Mouse (Mus musculus): ENCODE results near the gene Gan. TPM values are rescaled to one million over a fixed set of nuclear protein-coding genes. Genes with fewer than 3 reads are reported as not detected.

The Gan gene
- polyA plus RNA-seq, 1 experiment from 2014 or later: 0.98 TPM

DNA sequence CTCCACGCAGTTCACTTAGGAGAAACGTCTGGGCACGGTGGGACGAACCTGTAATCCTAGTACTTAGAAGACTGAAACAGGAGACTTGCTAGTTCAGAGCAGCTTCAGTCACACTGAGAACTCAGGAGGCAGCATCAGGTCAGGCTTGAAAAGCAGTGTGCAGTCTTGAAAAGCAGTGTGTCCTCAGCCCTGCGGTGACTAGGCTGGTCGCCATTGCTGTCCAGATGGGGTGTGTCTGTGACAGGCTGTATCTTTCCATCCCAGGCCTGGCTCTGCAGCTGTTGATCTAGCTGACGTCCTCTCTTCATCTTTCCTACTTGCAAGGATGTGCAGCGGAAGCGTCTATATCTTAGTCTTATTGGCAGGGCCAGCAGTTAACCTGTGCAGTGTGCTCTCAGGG lies 42.9 kb downstream of the Gan start:
- Histone ChIP-seq H3K4me3 (replicated peaks) (peak overlapping the region; percentile 43), H3K4me2 (peak overlapping the region; percentile 74), H3K27ac (replicated peaks) (peak overlapping the region; percentile 99), H3K4me1 (replicated peaks) (peaks cover 68% of the 10 kb centered on the region), H3K27me3 (no peaks in the 10 kb centered on the region), H3K9ac (peak overlapping the region; percentile 54), H3K9me3 (replicated peaks) (no peaks in the 10 kb centered on the region), H3K36me3 (replicated peaks) (peaks cover 25% of the 10 kb centered on the region)
- 46% methylated on average over 9 of the region's 9 CpGs for WGBS (ENCODE audit: insufficient replicate concordance)
- ATAC-seq (ENCODE audit: insufficient read depth): peak; percentile 77

DNA sequence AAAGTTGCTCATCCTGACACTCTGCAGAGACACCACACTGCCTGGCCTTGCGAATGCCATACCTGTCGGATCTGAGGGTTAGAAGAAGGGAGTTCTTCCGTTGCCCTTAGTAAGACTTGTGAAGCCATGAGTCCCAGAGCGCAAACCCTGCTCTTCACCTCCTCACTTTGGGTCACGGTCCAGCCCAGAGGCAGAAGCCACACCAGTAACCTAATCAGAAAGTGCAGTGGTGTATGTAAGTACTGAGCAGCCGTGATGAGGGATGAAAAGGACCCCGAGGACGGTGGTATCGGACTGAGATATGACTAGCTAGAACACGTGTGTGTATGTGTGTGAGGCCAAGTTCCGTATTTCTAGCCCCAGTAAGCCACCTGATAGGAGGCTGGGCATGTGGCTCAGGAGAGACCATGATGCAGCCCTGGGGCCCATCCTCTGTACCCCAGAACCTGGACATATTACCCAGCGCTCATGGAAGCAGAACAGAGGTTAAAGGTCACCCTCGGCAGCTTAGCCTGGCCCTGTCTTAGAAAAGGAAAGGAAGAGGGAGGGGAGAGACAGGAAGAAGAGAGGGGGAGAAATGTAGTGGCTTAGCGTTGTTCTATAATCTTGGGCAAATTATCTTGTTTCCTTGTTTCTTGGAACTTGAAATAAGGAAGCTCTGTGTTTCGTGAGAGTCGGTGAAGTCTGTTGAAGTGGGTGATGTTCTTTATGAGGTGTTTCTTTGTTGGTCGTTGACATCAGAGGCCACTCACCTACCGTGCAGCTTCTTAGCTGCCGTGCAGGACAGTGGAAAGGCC lies 43.5 kb downstream of the Gan start:
- Histone ChIP-seq H3K4me1 (replicated peaks) (peaks cover 64% of the 10 kb centered on the region), H3K9ac (peak overlapping the region; percentile 54)
- WGBS (ENCODE audit: insufficient replicate concordance): 41% methylated on average over 19 of the region's 19 CpGs

GRCm38 (mm10) chr8:117203085-117203484 lies 45.1 kb downstream of the Gan start:
- Histone ChIP-seq H3K4me1 (replicated peaks) (peaks cover 47% of the 10 kb centered on the region), H3K4me3 (replicated peaks) (no peak overlapping the region), H3K9me3 (replicated peaks) (no peaks in the 10 kb centered on the region), H3K27ac (replicated peaks) (no peak overlapping the region; the same call in 1 of the 2 replicates), H3K4me2 (no peak overlapping the region), H3K9ac (no peak overlapping the region), H3K36me3 (replicated peaks) (peaks cover 26% of the 10 kb centered on the region), H3K27me3 (no peaks in the 10 kb centered on the region)
- ATAC-seq (ENCODE audit: insufficient read depth): no peak
- WGBS (ENCODE audit: insufficient replicate concordance): 88% methylated on average over 4 of the region's 4 CpGs

More for the DNA sequence above, 43.5 kb downstream of the Gan start:
- peak; percentile 46 for ATAC-seq (ENCODE audit: insufficient read depth)
- Histone ChIP-seq H3K4me3 (replicated peaks) (peak overlapping the region; percentile 43), H3K27me3 (no peaks in the 10 kb centered on the region), H3K9me3 (replicated peaks) (no peaks in the 10 kb centered on the region), H3K36me3 (replicated peaks) (peaks cover 25% of the 10 kb centered on the region), H3K4me2 (peak overlapping the region; percentile 74), H3K27ac (replicated peaks) (peak overlapping the region; percentile 99)

DNA sequence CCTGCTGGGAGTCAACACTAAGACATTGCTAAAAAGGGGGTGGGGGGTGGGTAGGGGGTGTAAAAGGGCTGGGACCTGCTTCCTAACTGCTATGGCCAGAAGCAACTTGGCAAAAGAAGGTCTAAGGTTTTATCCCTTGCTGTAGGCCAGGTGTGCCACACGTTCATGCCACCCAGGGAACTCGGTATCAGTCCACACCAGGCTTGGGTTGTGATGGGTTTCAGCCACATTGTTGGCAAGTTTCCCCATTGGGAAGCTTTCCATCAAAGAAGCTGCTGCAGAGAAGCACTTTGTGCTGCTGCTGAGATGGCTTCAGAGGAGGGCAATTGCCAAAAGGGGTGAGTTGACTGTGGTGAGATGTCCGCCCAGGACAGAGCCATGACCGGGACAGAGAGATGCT lies 47.9 kb downstream of the Gan start:
- no peaks in the 10 kb centered on the region for H3K9me3 ChIP-seq (replicated peaks)
- 78% methylated on average over 4 of the region's 4 CpGs for WGBS (ENCODE audit: insufficient replicate concordance)

DNA sequence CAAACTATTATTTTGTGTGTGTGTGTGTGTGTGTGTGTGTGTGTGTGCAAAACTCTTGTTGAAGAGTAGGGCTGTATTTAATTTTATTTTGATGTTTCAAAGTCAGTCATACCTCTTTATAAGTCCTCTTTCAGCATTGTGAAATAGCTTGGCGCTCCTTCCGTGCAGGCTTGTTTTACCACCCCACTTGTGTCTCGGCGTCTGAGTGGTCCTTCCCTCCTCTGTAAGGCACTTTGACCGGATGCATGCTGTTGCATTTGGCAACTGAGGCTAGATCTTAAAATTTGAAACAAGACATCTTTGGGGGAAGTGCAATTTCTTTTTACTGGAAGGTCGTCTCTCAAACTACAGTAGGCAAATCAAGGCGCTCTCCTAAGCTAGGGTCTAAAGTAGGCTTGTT lies 48.7 kb downstream of the Gan start:
- Histone ChIP-seq H3K4me1 (replicated peaks) (peaks cover 14% of the 10 kb centered on the region), H3K27me3 (no peaks in the 10 kb centered on the region), H3K36me3 (replicated peaks) (peaks cover 29% of the 10 kb centered on the region), H3K4me2 (no peak overlapping the region), H3K27ac (replicated peaks) (no peak overlapping the region), H3K9ac (no peak overlapping the region), H3K9me3 (replicated peaks) (no peaks in the 10 kb centered on the region), H3K4me3 (replicated peaks) (no peak overlapping the region)
- 82% methylated on average over 7 of the region's 7 CpGs for WGBS (ENCODE audit: insufficient replicate concordance)
- ATAC-seq (ENCODE audit: insufficient read depth): no peak

More for the DNA sequence above, 47.9 kb downstream of the Gan start:
- no peak overlapping the region for H3K27ac ChIP-seq (replicated peaks)
- no peaks in the 10 kb centered on the region for H3K27me3 ChIP-seq
- no peak overlapping the region for H3K9ac ChIP-seq
- H3K4me1 ChIP-seq (replicated peaks): peaks cover 19% of the 10 kb centered on the region
- no peak for ATAC-seq (ENCODE audit: insufficient read depth)
- no peak overlapping the region for H3K4me2 ChIP-seq
- H3K4me3 ChIP-seq (replicated peaks): no peak overlapping the region
- peaks cover 29% of the 10 kb centered on the region for H3K36me3 ChIP-seq (replicated peaks)

DNA sequence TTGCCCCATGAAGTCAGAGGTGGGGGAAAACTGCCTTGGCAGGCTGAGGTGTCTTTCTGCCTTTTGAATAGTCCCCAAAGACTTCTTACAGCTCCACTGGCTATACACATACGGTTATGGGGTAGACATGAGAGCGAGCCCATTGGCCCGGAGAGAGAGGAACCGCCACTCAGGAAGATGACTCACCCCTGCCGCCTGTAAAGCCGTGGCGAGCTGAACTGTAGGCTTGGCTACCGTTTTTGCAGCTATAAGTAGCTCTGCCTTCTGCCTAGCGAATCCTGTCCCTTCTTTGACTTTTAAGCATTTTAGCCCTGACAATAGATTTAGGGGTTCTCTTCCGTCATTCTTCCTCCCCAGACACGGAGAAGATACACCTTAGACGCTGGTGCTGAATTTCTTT lies 51.2 kb downstream of the Gan start:
- H3K36me3 ChIP-seq (replicated peaks): peaks cover 24% of the 10 kb centered on the region
- WGBS (ENCODE audit: insufficient replicate concordance): 46% methylated on average over 12 of the region's 12 CpGs

DNA sequence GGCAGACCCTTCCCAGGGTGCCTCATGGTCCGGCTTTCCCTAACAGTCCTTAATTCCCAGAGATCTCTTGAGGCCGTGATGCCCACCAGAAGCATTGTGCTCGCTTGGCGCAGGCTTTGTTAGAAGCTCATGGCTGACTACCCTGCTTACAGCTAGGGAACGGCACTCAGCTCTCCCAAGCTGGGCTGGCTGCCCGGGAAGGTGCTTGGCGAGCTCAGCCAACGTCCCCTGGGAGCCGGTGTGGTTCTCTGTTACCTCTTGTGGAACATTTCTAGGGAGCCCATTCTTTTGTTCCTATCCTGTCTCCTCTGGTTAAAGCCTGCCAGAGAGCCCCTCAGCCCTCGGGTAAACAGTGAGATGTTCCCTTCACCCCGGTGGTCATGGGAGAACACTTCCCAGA lies 54.2 kb downstream of the Gan start:
- ATAC-seq (ENCODE audit: insufficient read depth): no peak
- Histone ChIP-seq H3K4me2 (no peak overlapping the region), H3K4me1 (replicated peaks) (0 out of 2 replicates have a peak, but pooled peaks cover 3% of the 10 kb centered on the region), H3K9ac (no peak overlapping the region), H3K9me3 (replicated peaks) (no peaks in the 10 kb centered on the region), H3K36me3 (replicated peaks) (0 out of 2 replicates have a peak, but pooled peaks cover 7% of the 10 kb centered on the region), H3K4me3 (replicated peaks) (no peak overlapping the region), H3K27me3 (no peaks in the 10 kb centered on the region), H3K27ac (replicated peaks) (no peak overlapping the region)
- 83% methylated on average over 11 of the region's 11 CpGs for WGBS (ENCODE audit: insufficient replicate concordance)

More for the DNA sequence above, 51.2 kb downstream of the Gan start:
- Histone ChIP-seq H3K4me2 (no peak overlapping the region), H3K9me3 (replicated peaks) (no peaks in the 10 kb centered on the region), H3K4me3 (replicated peaks) (no peak overlapping the region), H3K27ac (replicated peaks) (no peak overlapping the region), H3K4me1 (replicated peaks) (0 out of 2 replicates have a peak, but pooled peaks cover 3% of the 10 kb centered on the region), H3K27me3 (no peaks in the 10 kb centered on the region), H3K9ac (no peak overlapping the region)
- ATAC-seq (ENCODE audit: insufficient read depth): no peak

DNA sequence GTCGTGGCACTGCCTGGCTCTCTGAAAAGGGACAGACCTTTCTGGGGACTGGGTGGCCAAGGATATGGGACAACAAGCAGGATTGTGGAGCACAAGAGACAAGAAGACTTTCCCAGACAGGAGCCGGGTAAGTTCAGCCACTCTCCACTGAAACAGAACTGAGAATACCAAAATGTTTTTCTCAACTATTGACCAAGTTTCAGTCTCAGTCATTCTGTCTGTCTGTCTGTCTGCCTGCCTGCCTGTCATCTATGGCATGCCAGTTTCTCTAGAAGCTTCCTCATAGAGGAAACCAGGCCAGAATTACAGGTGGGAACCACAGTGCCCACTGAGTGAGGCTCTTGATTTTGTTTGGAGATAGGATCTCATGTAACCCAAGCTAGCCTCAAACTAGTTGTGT lies 59.8 kb downstream of the Gan start:
- no peak for ATAC-seq (ENCODE audit: insufficient read depth)
- Histone ChIP-seq H3K4me2 (no peak overlapping the region), H3K4me1 (replicated peaks) (0 out of 2 replicates have a peak, but pooled peaks cover 4% of the 10 kb centered on the region), H3K36me3 (replicated peaks) (no peaks in the 10 kb centered on the region), H3K27me3 (no peaks in the 10 kb centered on the region), H3K9me3 (replicated peaks) (no peaks in the 10 kb centered on the region), H3K27ac (replicated peaks) (no peak overlapping the region), H3K9ac (no peak overlapping the region), H3K4me3 (replicated peaks) (no peak overlapping the region)
- 60% methylated on average over 2 of the region's 2 CpGs for WGBS (ENCODE audit: insufficient replicate concordance)

GRCm38 (mm10) chr8:117222396-117222795 lies 64.5 kb downstream of the Gan start:
- Histone ChIP-seq H3K4me1 (replicated peaks) (peaks cover 10% of the 10 kb centered on the region), H3K9ac (no peak overlapping the region), H3K9me3 (replicated peaks) (no peaks in the 10 kb centered on the region), H3K36me3 (replicated peaks) (no peaks in the 10 kb centered on the region), H3K4me2 (no peak overlapping the region), H3K27ac (replicated peaks) (no peak overlapping the region), H3K27me3 (no peaks in the 10 kb centered on the region), H3K4me3 (replicated peaks) (no peak overlapping the region)
- WGBS (ENCODE audit: insufficient replicate concordance): 73% methylated on average over 6 of the region's 6 CpGs
- no peak for ATAC-seq (ENCODE audit: insufficient read depth)

DNA sequence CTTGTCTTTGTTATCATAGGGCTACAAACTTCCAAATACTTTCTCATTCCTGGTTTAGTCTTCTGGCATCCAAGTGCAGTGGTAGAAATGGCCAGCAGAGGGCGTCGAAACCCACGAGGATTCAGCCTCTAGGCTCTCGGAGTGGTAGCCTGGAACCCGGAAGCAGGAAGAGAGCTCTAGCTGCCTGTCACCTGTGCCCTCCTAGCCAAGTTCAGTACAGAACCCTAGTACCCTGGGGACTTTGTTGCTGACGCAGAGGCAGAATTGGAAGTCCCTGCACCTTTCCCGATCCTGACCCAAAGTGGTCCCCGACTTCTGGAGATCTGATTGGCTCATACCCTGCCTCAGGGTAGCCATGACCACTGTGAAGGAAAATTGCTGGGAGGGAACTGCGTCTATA lies 66.7 kb downstream of the Gan start:
- Histone ChIP-seq H3K4me2 (peak overlapping the region; percentile 66), H3K27me3 (no peaks in the 10 kb centered on the region), H3K9me3 (replicated peaks) (no peaks in the 10 kb centered on the region), H3K36me3 (replicated peaks) (no peaks in the 10 kb centered on the region), H3K4me3 (replicated peaks) (peak overlapping the region; percentile 47), H3K4me1 (replicated peaks) (peaks cover 9% of the 10 kb centered on the region), H3K27ac (replicated peaks) (peak overlapping the region; percentile 59; the same call in 1 of the 2 replicates), H3K9ac (peak overlapping the region; percentile 51)
- 9% methylated on average over 9 of the region's 9 CpGs for WGBS (ENCODE audit: insufficient replicate concordance)
- peak; percentile 83 for ATAC-seq (ENCODE audit: insufficient read depth)

DNA sequence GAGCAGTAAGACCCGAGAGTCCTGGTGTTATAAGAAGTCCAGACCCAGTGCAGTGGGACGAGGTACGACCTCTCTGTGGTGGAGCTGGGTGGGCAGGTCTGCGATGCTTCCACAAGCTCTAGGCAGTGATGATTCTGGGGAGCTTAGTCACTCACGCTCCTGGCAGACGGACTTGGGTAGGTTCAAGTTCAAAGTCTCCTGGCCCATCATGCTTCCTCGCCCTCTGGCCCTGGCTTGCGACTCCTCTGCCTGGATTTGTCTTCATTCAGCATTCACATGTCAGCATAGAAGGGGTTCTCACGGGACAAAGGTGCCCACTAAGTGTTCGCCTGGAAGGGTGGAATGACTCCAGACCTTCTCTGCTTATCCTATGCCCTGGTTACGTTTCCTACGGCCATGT lies 68.4 kb downstream of the Gan start:
- H3K36me3 ChIP-seq (replicated peaks): no peaks in the 10 kb centered on the region
- H3K9ac ChIP-seq: no peak overlapping the region
- no peak overlapping the region for H3K27ac ChIP-seq (replicated peaks)
- H3K4me2 ChIP-seq: no peak overlapping the region
- H3K4me3 ChIP-seq (replicated peaks): no peak overlapping the region
- ATAC-seq (ENCODE audit: insufficient read depth): no peak
- no peaks in the 10 kb centered on the region for H3K9me3 ChIP-seq (replicated peaks)
- 78% methylated on average over 12 of the region's 12 CpGs for WGBS (ENCODE audit: insufficient replicate concordance)
- no peaks in the 10 kb centered on the region for H3K27me3 ChIP-seq
- peaks cover 6% of the 10 kb centered on the region for H3K4me1 ChIP-seq (replicated peaks)

All from liver, embryonic 15.5 days (tissue).